Mouse (Mus musculus) heart, adult 2 months (tissue): Measurements from ENCODE around the gene Emid1. TPM values are rescaled to one million over a fixed set of nuclear protein-coding genes. Genes with fewer than 3 reads are reported as not detected.
A peak's percentile ranks its signal among the peaks of the same experiment; 100 is the strongest.

Experiments
- DNase-seq, 2 experiments: peaks; one replicate each; pipeline ENCODE4 v3.0.0; 2021
- H3K27ac ChIP-seq: fragments of 200-600 bp; 2 replicates; pipeline ENCODE4 v1.8.1; 2022
- H3K27me3 ChIP-seq: fragments of 200-500 bp; 2 replicates; pipeline ENCODE4 v1.6.1; 2012; ENCODE audit warnings: mild to moderate bottlenecking, low read length, inconsistent platforms, mixed read lengths; ENCODE audit not compliant: control insufficient read depth, insufficient read depth
- H3K36me3 ChIP-seq: fragments of 200-500 bp; 2 replicates; pipeline ENCODE4 v1.6.1; 2012; ENCODE audit warnings: low read length, inconsistent platforms; ENCODE audit not compliant: control insufficient read depth, insufficient read depth
- H3K4me1 ChIP-seq: fragments of 200-500 bp; 2 replicates; pipeline ENCODE4 v1.6.1; 2011; ENCODE audit warnings: low read length; ENCODE audit not compliant: control insufficient read depth, insufficient read depth
- H3K4me3 ChIP-seq: fragments of 200-600 bp; 2 replicates; pipeline ENCODE4 v1.8.1; 2022
- H3K79me2 ChIP-seq: fragments of 200-500 bp; replicated peaks from 2 replicates; pipeline ENCODE4 v1.6.1; 2012; ENCODE audit warnings: mild to moderate bottlenecking, inconsistent platforms, low read length, moderate library complexity, mixed read lengths; ENCODE audit not compliant: control insufficient read depth, insufficient read depth
- H3K9ac ChIP-seq: fragments of 200-500 bp; 2 replicates; pipeline ENCODE4 v1.6.1; 2012; ENCODE audit warnings: low read depth, mild to moderate bottlenecking, control low read depth, inconsistent platforms, low read length, mixed read lengths
- CTCF ChIP-seq: fragments of 200-600 bp; IDR thresholded peaks from 2 replicates; pipeline ENCODE4 v1.8.1; 2022; ENCODE audit warnings: antibody characterized with exemption, mild to moderate bottlenecking, moderate library complexity
- EP300 ChIP-seq: fragments of 200-500 bp; IDR thresholded peaks from 2 replicates; pipeline ENCODE4 v1.6.1; 2011; ENCODE audit warnings: low read depth, low read length, control low read depth; ENCODE audit not compliant: insufficient read depth
- POLR2A ChIP-seq: fragments of 200-500 bp; IDR thresholded peaks from 2 replicates; pipeline ENCODE4 v1.6.1; 2011; ENCODE audit warnings: mild to moderate bottlenecking, low read depth, low read length, control low read depth; ENCODE audit not compliant: insufficient read depth
- WGBS: fragments of 180-500 bp; shearing (Covaris S2); methylation state at CpG from one replicate; pipeline ENCODE4 v1.1.7; 2018; 5-methylcytosine and 5-hydroxymethylcytosine counted together
- intact Hi-C: fragments of 180-260 bp; cut with DNase I; formaldehyde crosslinking; loops from one replicate; pipeline ENCODE4 v1.15.1; 2025
- polyA plus RNA-seq: library from polyadenylated mRNA; depleted of rRNA; stranded (reverse); fragments of >200 nt; gene quantifications from 2 replicates; pipeline ENCODE4 v1.2.3, GENCODE M21; 2012
- total RNA-seq, 2 experiments: library from RNA; stranded (reverse); gene quantifications; 2 replicates each; pipeline ENCODE4 v1.2.3; 2021

The Emid1 gene
- total and polyA plus RNA-seq, 3 experiments, result 0.82 to 2.5 (median 1.2) TPM

GRCm38 (mm10) chr11:5181850-5182404, 29.9 kb upstream of the Emid1 start:
- WGBS, result 26% methylated on average over 13 of the region's 13 CpGs
- no peak for TF ChIP-seq POLR2A
- TF ChIP-seq EP300, result peak; percentile 80; the same call in 1 of the 2 replicates
- peak; percentile 96 for TF ChIP-seq CTCF
- Histone ChIP-seq H3K4me3 (no peak overlapping the region), H3K36me3 (no peaks in the 10 kb centered on the region), H3K9ac (no peak overlapping the region), H3K4me1 (peaks cover 1% of the 10 kb centered on the region; the same call in 1 of the 2 replicates), H3K27me3 (no peaks in the 10 kb centered on the region), H3K79me2 (no peaks in the 10 kb centered on the region), H3K27ac (no peak overlapping the region)
- peak; percentile 76 to 84 for DNase-seq
- intact Hi-C loops, result loop anchor here (5.0 kb wide), 2 partner anchors 65 to 290 kb away; no protein-coding TSS in a partner anchor

- TF ChIP-seq POLR2A (no peak), EP300 (no peak), CTCF (no peak)
- WGBS, result 49% methylated on average over 8 of the region's 8 CpGs
- no peak overlapping the region for H3K9ac ChIP-seq
- H3K4me1 ChIP-seq, result peaks cover 1% of the 10 kb centered on the region; the same call in 1 of the 2 replicates
- DNase-seq, result no peak
- intact Hi-C loops, result no loop called here
- H3K79me2 ChIP-seq, result no peaks in the 10 kb centered on the region
- H3K27me3 ChIP-seq, result no peaks in the 10 kb centered on the region
- no peak overlapping the region for H3K27ac ChIP-seq
- H3K36me3 ChIP-seq, result no peaks in the 10 kb centered on the region
- H3K4me3 ChIP-seq, result no peak overlapping the region
Measured at GRCm38 (mm10) chr11:5179391-5179790, 27.3 kb upstream of the Emid1 start.

GRCm38 (mm10) chr11:5177171-5177570, 25.1 kb upstream of the Emid1 start:
- WGBS, result 48% methylated on average over 12 of the region's 12 CpGs
- Histone ChIP-seq H3K4me3 (no peak overlapping the region), H3K36me3 (no peaks in the 10 kb centered on the region), H3K79me2 (no peaks in the 10 kb centered on the region), H3K9ac (no peak overlapping the region), H3K4me1 (peaks cover 1% of the 10 kb centered on the region; the same call in 1 of the 2 replicates), H3K27me3 (no peaks in the 10 kb centered on the region), H3K27ac (no peak overlapping the region)
- DNase-seq, result peak in 1 of 2 experiments; percentile 47
- intact Hi-C loops, result no loop called here
- TF ChIP-seq EP300 (no peak), CTCF (no peak), POLR2A (no peak)

GRCm38 (mm10) chr11:5176685-5177084, 24.6 kb upstream of the Emid1 start:
- H3K27me3 ChIP-seq, result no peaks in the 10 kb centered on the region
- DNase-seq, result no peak
- H3K4me1 ChIP-seq, result peaks cover under 1% of the 10 kb centered on the region; the same call in 1 of the 2 replicates
- H3K36me3 ChIP-seq, result no peaks in the 10 kb centered on the region
- H3K9ac ChIP-seq, result no peak overlapping the region
- H3K4me3 ChIP-seq, result no peak overlapping the region
- intact Hi-C loops, result no loop called here
- H3K27ac ChIP-seq, result no peak overlapping the region
- H3K79me2 ChIP-seq, result no peaks in the 10 kb centered on the region
- TF ChIP-seq EP300 (no peak), CTCF (no peak), POLR2A (no peak)
- 78% methylated on average over 8 of the region's 8 CpGs for WGBS

- no peaks in the 10 kb centered on the region; the same call in 1 of the 2 replicates for H3K4me1 ChIP-seq
- H3K9ac ChIP-seq, result no peak overlapping the region
- no peaks in the 10 kb centered on the region for H3K36me3 ChIP-seq
- no peak for TF ChIP-seq POLR2A
- TF ChIP-seq CTCF, result no peak
- no peak for TF ChIP-seq EP300
- WGBS, result 79% methylated on average over 2 of the region's 2 CpGs
- intact Hi-C loops, result no loop called here
- no peak overlapping the region for H3K4me3 ChIP-seq
- no peaks in the 10 kb centered on the region for H3K27me3 ChIP-seq
- DNase-seq, result no peak
- no peaks in the 10 kb centered on the region for H3K79me2 ChIP-seq
- H3K27ac ChIP-seq, result no peak overlapping the region
Measured at GRCm38 (mm10) chr11:5175866-5176265, 23.8 kb upstream of the Emid1 start.

GRCm38 (mm10) chr11:5175141-5175540, 23.1 kb upstream of the Emid1 start:
- H3K36me3 ChIP-seq, result no peaks in the 10 kb centered on the region
- no peaks in the 10 kb centered on the region for H3K27me3 ChIP-seq
- no peak for TF ChIP-seq POLR2A
- no peak overlapping the region for H3K9ac ChIP-seq
- no peak overlapping the region for H3K4me3 ChIP-seq
- no peaks in the 10 kb centered on the region for H3K79me2 ChIP-seq
- no peaks in the 10 kb centered on the region; the same call in 1 of the 2 replicates for H3K4me1 ChIP-seq
- WGBS, result 90% methylated on average over 7 of the region's 7 CpGs
- intact Hi-C loops, result no loop called here
- no peak for DNase-seq
- H3K27ac ChIP-seq, result no peak overlapping the region
